Mouse (Mus musculus) forebrain, embryonic 13.5 days (tissue): ENCODE results near the gene Fcf1. TPM values are rescaled to one million over a fixed set of nuclear protein-coding genes. Genes with fewer than 3 reads are reported as not detected.
A peak's percentile ranks its signal among the peaks of the same experiment; 100 is the strongest.

Source experiments
- ATAC-seq: fragments of 200-750 bp; cut with Nextera tagmentation; 2 replicates; pipeline ENCODE4 v1.8.0; 2017
- H3K27ac ChIP-seq: fragments of 300-500 bp; sonication (generic); 2 replicates; pipeline ENCODE4 v1.5.1; 2015; ENCODE audit warnings: inconsistent platforms, mild to moderate bottlenecking, moderate library complexity
- H3K27me3 ChIP-seq: fragments of 300-500 bp; sonication (generic); 2 replicates; pipeline ENCODE4 v1.6.1; 2015; ENCODE audit warnings: mild to moderate bottlenecking, inconsistent platforms
- H3K36me3 ChIP-seq: fragments of 300-500 bp; sonication (generic); 2 replicates; pipeline ENCODE4 v1.6.1; 2015; ENCODE audit warnings: mild to moderate bottlenecking, inconsistent platforms; ENCODE audit not compliant: poor library complexity, severe bottlenecking
- H3K4me1 ChIP-seq: fragments of 300-500 bp; sonication (generic); 2 replicates; pipeline ENCODE4 v1.6.1; 2015; ENCODE audit warnings: inconsistent platforms
- H3K4me2 ChIP-seq: fragments of 300-500 bp; sonication (generic); 2 replicates; pipeline ENCODE4 v1.6.1; 2015; ENCODE audit warnings: inconsistent platforms, mild to moderate bottlenecking, moderate library complexity
- H3K4me3 ChIP-seq: fragments of 300-500 bp; sonication (generic); 2 replicates; pipeline ENCODE4 v1.5.1; 2015; ENCODE audit warnings: mild to moderate bottlenecking, inconsistent platforms
- H3K9ac ChIP-seq: fragments of 300-500 bp; sonication (generic); 2 replicates; pipeline ENCODE4 v1.6.1; 2015; ENCODE audit warnings: mild to moderate bottlenecking, inconsistent platforms
- H3K9me3 ChIP-seq: fragments of 300-500 bp; sonication (generic); replicated peaks from 2 replicates; pipeline ENCODE4 v1.6.1; 2016; ENCODE audit warnings: inconsistent platforms
- WGBS: fragments of 180-500 bp; shearing (Covaris S2); methylation state at CpG from one replicate; pipeline ENCODE4 v1.1.7; 2015; 5-methylcytosine and 5-hydroxymethylcytosine counted together
- polyA plus RNA-seq: library from polyadenylated mRNA; unstranded; fragments of >200 nt; fragmentation: Nextera tagmentation; extraction: Ambion mirVana; gene quantifications from 2 replicates; pipeline ENCODE4 v1.2.1, GENCODE M21; 2015

The Fcf1 gene
- 146 and 167 TPM in 2 replicates for polyA plus RNA-seq

- Histone ChIP-seq H3K36me3 (peaks cover 23% of the 10 kb centered on the region), H3K27ac (peak within 1 kb of the TSS; percentile 36; the same call in 1 of the 2 replicates), H3K27me3 (no peaks in the 10 kb centered on the region), H3K9me3 (no peaks in the 10 kb centered on the region), H3K4me3 (peak within 1 kb of the TSS; percentile 76), H3K9ac (peak within 1 kb of the TSS; percentile 87), H3K4me1 (peaks cover 28% of the 10 kb centered on the region), H3K4me2 (peak within 1 kb of the TSS; percentile 95)
- under 1% methylated on average over 42 of the region's 42 CpGs for WGBS
- ATAC-seq = peak; percentile 85
Observed at GRCm38 (mm10) chr12:84970428-84971096, at the start of gene Fcf1, which contains the start of gene Arel1. Gene Fcf1, plus strand, starts transcription at chr12:84970897. Gene Arel1, minus strand, starts transcription at chr12:84970900.

DNA sequence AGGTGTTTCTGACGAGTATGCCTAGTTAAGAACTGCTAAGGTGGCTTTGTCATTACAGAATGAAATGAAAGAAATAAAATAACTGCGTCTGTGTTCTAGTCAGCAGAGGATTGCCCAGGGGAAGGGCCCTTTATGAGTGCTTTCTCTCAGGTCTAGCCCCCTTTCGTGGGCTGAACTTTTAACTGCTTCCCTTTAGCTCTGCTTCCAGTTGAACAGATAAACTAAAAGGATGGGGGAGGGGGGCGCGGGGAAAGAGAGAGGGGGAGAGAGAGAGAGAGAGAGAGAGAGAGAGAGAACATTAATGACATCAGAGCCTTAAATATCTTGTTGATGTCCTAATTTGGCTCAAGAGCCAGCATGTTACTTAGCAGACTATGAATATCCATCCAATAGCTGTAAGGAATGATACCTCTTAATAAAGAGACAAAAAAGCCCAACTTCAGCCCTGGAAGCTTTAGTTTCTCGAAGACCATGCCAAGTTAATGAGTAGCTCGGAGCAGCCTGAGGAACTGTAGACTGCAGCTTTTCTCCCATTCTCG lies 48.7 kb upstream of the Fcf1 start:
- no peaks in the 10 kb centered on the region for H3K27me3 ChIP-seq
- 0 out of 2 replicates have a peak overlapping the region, but pooled peaks have one; percentile 5 for H3K4me2 ChIP-seq
- peak overlapping the region; percentile 54; the same call in 1 of the 2 replicates for H3K27ac ChIP-seq
- ATAC-seq = no peak
- no peak overlapping the region for H3K4me3 ChIP-seq
- H3K4me1 ChIP-seq = peaks cover 10% of the 10 kb centered on the region
- 34% methylated on average over 8 of the region's 8 CpGs for WGBS
- no peak overlapping the region for H3K9ac ChIP-seq
- peaks cover 87% of the 10 kb centered on the region for H3K36me3 ChIP-seq
- H3K9me3 ChIP-seq = no peaks in the 10 kb centered on the region

DNA sequence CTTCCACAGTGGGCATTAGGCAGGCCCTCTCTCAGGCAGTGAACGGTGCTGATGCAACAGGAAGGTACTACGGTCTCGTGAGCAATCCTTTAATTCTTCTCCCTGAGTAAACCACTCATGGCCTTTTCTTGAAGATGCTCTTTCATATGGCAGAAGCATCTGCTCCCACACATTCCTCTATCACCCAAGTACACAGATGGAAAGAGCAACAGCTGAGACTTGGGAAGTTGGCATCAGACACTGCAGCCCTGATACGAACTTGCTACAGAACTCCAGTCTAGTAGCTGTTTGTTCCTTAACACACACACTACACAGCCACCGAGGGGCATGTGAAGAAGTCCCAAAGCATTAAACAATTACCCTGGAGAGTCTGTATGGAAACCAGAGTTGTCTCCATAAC lies 46.4 kb upstream of the Fcf1 start:
- no peak for ATAC-seq
- H3K4me1 ChIP-seq = peaks cover 10% of the 10 kb centered on the region
- WGBS = 86% methylated on average over 5 of the region's 5 CpGs
- no peak overlapping the region for H3K27ac ChIP-seq
- H3K9me3 ChIP-seq = no peaks in the 10 kb centered on the region
- no peak overlapping the region for H3K9ac ChIP-seq
- H3K27me3 ChIP-seq = no peaks in the 10 kb centered on the region
- peaks cover 88% of the 10 kb centered on the region for H3K36me3 ChIP-seq
- no peak overlapping the region for H3K4me2 ChIP-seq
- no peak overlapping the region for H3K4me3 ChIP-seq

DNA sequence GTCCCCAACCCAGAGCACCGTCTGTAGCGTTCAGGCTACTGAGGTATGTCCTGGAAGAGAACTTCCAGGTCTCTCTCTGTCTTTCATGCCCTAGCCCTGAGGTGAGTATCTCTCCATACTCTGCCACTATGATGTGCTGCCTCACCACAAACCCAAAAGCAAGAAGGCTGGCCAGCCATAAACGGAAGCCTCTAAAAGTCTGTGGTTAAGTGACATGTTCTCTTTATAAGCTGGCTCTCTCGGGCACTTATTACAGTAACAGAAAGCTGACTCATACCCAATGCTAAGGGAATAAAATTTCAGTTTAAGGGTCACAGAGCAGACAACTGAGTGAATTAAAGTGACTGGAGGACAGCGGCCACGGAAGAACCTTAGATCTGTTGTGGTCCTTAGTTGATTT lies 44.2 kb upstream of the Fcf1 start:
- WGBS = 93% methylated on average over 6 of the region's 6 CpGs
- peaks cover 90% of the 10 kb centered on the region for H3K36me3 ChIP-seq

GRCm38 (mm10) chr12:84932210-84932609 lies 38.5 kb upstream of the Fcf1 start:
- no peaks in the 10 kb centered on the region for H3K27me3 ChIP-seq
- no peaks in the 10 kb centered on the region for H3K9me3 ChIP-seq
- ATAC-seq = no peak
- no peak overlapping the region for H3K9ac ChIP-seq
- no peak overlapping the region for H3K27ac ChIP-seq
- H3K4me1 ChIP-seq = no peaks in the 10 kb centered on the region
- no peak overlapping the region for H3K4me3 ChIP-seq
- no peak overlapping the region for H3K4me2 ChIP-seq
- H3K36me3 ChIP-seq = peaks cover 75% of the 10 kb centered on the region
- 94% methylated on average over 6 of the region's 6 CpGs for WGBS

More for the DNA sequence above, 44.2 kb upstream of the Fcf1 start:
- H3K27ac ChIP-seq = no peak overlapping the region
- no peak overlapping the region for H3K9ac ChIP-seq
- no peaks in the 10 kb centered on the region for H3K9me3 ChIP-seq
- no peak overlapping the region for H3K4me3 ChIP-seq
- H3K4me2 ChIP-seq = no peak overlapping the region
- H3K4me1 ChIP-seq = peaks cover 6% of the 10 kb centered on the region
- no peaks in the 10 kb centered on the region for H3K27me3 ChIP-seq
- no peak for ATAC-seq

- Histone ChIP-seq H3K4me3 (no peak overlapping the region), H3K4me2 (no peak overlapping the region), H3K9ac (no peak overlapping the region), H3K4me1 (no peaks in the 10 kb centered on the region), H3K27me3 (no peaks in the 10 kb centered on the region), H3K27ac (no peak overlapping the region), H3K9me3 (no peaks in the 10 kb centered on the region), H3K36me3 (peaks cover 65% of the 10 kb centered on the region)
- 77% methylated on average over 5 of the region's 5 CpGs for WGBS
- ATAC-seq = no peak
Observed at GRCm38 (mm10) chr12:84935343-84935742, 35.4 kb upstream of the Fcf1 start.

GRCm38 (mm10) chr12:84939117-84939516 lies 31.6 kb upstream of the Fcf1 start:
- no peak overlapping the region for H3K4me2 ChIP-seq
- no peak overlapping the region for H3K4me3 ChIP-seq
- no peaks in the 10 kb centered on the region for H3K9me3 ChIP-seq
- no peaks in the 10 kb centered on the region for H3K4me1 ChIP-seq
- 95% methylated on average over 7 of the region's 7 CpGs for WGBS
- no peak for ATAC-seq
- peaks cover 60% of the 10 kb centered on the region for H3K36me3 ChIP-seq
- no peak overlapping the region for H3K27ac ChIP-seq
- no peaks in the 10 kb centered on the region for H3K27me3 ChIP-seq
- no peak overlapping the region for H3K9ac ChIP-seq

DNA sequence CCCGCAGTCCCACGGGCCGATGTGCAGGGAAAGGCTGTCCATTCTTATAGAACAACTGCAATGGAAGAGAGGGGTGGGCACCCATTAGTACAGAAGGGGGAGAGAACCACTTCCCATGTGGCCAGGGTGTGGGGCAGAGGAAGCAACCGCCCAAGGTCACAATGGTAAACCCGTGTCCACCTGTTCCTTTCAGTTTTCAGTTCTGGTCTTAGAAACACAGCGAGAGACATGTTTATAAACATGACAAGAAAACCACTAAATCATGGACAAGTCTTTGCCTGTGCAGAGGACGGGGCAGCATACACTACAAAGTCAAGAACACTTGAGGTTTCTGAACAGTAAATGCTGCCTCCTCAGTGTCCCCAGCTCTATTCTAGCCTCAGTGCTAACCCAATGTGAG lies 30.4 kb upstream of the Fcf1 start:
- no peak for ATAC-seq
- H3K9me3 ChIP-seq = no peaks in the 10 kb centered on the region
- no peak overlapping the region for H3K27ac ChIP-seq
- H3K4me1 ChIP-seq = no peaks in the 10 kb centered on the region
- H3K9ac ChIP-seq = no peak overlapping the region
- H3K4me3 ChIP-seq = no peak overlapping the region
- H3K4me2 ChIP-seq = no peak overlapping the region
- H3K36me3 ChIP-seq = peaks cover 55% of the 10 kb centered on the region
- H3K27me3 ChIP-seq = no peaks in the 10 kb centered on the region
- WGBS = 92% methylated on average over 7 of the region's 7 CpGs

GRCm38 (mm10) chr12:84941717-84942116 lies 29.0 kb upstream of the Fcf1 start:
- peaks cover 63% of the 10 kb centered on the region for H3K36me3 ChIP-seq
- H3K27ac ChIP-seq = no peak overlapping the region
- no peak overlapping the region for H3K9ac ChIP-seq
- no peak overlapping the region for H3K4me3 ChIP-seq
- no peaks in the 10 kb centered on the region for H3K4me1 ChIP-seq
- no peak for ATAC-seq
- 95% methylated on average over 13 of the region's 13 CpGs for WGBS
- no peaks in the 10 kb centered on the region for H3K27me3 ChIP-seq
- H3K9me3 ChIP-seq = no peaks in the 10 kb centered on the region
- no peak overlapping the region for H3K4me2 ChIP-seq

GRCm38 (mm10) chr12:84943006-84943952 lies 27.4 kb upstream of the Fcf1 start:
- no peaks in the 10 kb centered on the region for H3K27me3 ChIP-seq
- 94% methylated on average over 21 of the region's 21 CpGs for WGBS
- no peak overlapping the region for H3K4me2 ChIP-seq
- no peak overlapping the region for H3K27ac ChIP-seq
- H3K9ac ChIP-seq = no peak overlapping the region
- H3K9me3 ChIP-seq = no peaks in the 10 kb centered on the region
- peaks cover 75% of the 10 kb centered on the region for H3K36me3 ChIP-seq
- H3K4me1 ChIP-seq = no peaks in the 10 kb centered on the region
- no peak overlapping the region for H3K4me3 ChIP-seq
- ATAC-seq = no peak

- ATAC-seq = no peak
- WGBS = 94% methylated on average over 4 of the region's 4 CpGs
- no peaks in the 10 kb centered on the region for H3K27me3 ChIP-seq
- no peak overlapping the region for H3K27ac ChIP-seq
- no peak overlapping the region for H3K9ac ChIP-seq
- no peaks in the 10 kb centered on the region for H3K4me1 ChIP-seq
- no peak overlapping the region for H3K4me3 ChIP-seq
- peaks cover 78% of the 10 kb centered on the region for H3K36me3 ChIP-seq
- H3K9me3 ChIP-seq = no peaks in the 10 kb centered on the region
- H3K4me2 ChIP-seq = no peak overlapping the region
Observed at GRCm38 (mm10) chr12:84944150-84944812, 26.4 kb upstream of the Fcf1 start.
